Mouse (Mus musculus) macrophage (primary cell): ENCODE data around the gene Pde2a. TPM values are rescaled to one million over a fixed set of nuclear protein-coding genes. Genes with fewer than 3 reads are reported as not detected.
A peak's percentile ranks its signal among the peaks of the same experiment; 100 is the strongest.

Source experiments
- H3K27ac ChIP-seq: fragments of 350-480 bp; formaldehyde crosslinking; 2 replicates; pipeline ENCODE4 v1.9.0; 2021
- H3K36me3 ChIP-seq: fragments of 350-480 bp; formaldehyde crosslinking; 2 replicates; pipeline ENCODE4 v1.9.0; 2021; ENCODE audit errors: inconsistent target
- H3K4me3 ChIP-seq: fragments of 350-480 bp; formaldehyde crosslinking; 2 replicates; pipeline ENCODE4 v1.9.0; 2021; ENCODE audit errors: inconsistent target
- H3K79me2 ChIP-seq: fragments of 350-480 bp; formaldehyde crosslinking; 2 replicates; pipeline ENCODE4 v1.9.0; 2021; ENCODE audit errors: inconsistent target
- WGBS: methylation state at CpG from one replicate; pipeline ENCODE4 v1.1.7; 2026; ENCODE audit warnings: inconsistent platforms; ENCODE audit not compliant: missing documents; 5-methylcytosine and 5-hydroxymethylcytosine counted together
- polyA plus RNA-seq: library from polyadenylated mRNA; stranded (reverse); fragments of 250-400 nt; gene quantifications from 3 replicates; pipeline ENCODE4 v1.2.4, GENCODE M21; 2018; ENCODE audit warnings: inconsistent platforms

Pde2a gene
- polyA plus RNA-seq, 1 experiment from 2014 or later, result 6.1 TPM

DNA sequence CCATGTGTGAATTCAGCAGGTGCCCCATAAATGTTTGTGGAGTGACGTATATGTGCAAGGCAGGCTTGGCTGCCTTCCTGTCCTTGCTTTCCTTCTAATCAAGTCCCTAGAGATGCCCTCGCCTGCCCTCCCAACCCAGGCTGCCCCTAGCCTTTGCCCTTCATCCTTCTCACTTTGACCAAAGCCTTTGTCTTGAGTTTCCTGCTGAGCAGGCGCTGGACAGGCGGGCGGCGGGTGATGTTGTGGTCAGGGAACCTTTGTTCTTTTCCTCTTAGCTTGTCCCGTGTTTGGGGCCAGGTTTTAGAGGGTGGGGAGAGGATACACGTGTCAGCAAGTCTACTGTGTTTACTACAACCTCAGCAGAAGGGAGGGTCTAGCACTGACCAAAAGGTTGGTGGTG is 32.2 kb downstream of the Pde2a start:
- Histone ChIP-seq H3K4me3 (no peak overlapping the region), H3K79me2 (no peaks in the 10 kb centered on the region), H3K27ac (no peak overlapping the region), H3K36me3 (no peaks in the 10 kb centered on the region)
- WGBS, result 65% methylated on average over 8 of the region's 8 CpGs

- WGBS, result 3% methylated on average over 9 of the region's 9 CpGs
- H3K79me2 ChIP-seq, result no peaks in the 10 kb centered on the region
- no peaks in the 10 kb centered on the region for H3K36me3 ChIP-seq
- H3K4me3 ChIP-seq, result no peak overlapping the region
- H3K27ac ChIP-seq, result peak overlapping the region; percentile 33
Observed at GRCm38 (mm10) chr7:101454479-101454878, 33.0 kb downstream of the Pde2a start.

GRCm38 (mm10) chr7:101455141-101455540 is 33.6 kb downstream of the Pde2a start:
- WGBS, result 55% methylated on average over 6 of the region's 6 CpGs
- H3K36me3 ChIP-seq, result no peaks in the 10 kb centered on the region
- H3K27ac ChIP-seq, result peak overlapping the region; percentile 33
- H3K79me2 ChIP-seq, result no peaks in the 10 kb centered on the region
- no peak overlapping the region for H3K4me3 ChIP-seq

GRCm38 (mm10) chr7:101456318-101456717 is 34.8 kb downstream of the Pde2a start:
- H3K79me2 ChIP-seq, result no peaks in the 10 kb centered on the region
- 89% methylated on average over 4 of the region's 4 CpGs for WGBS
- H3K27ac ChIP-seq, result no peak overlapping the region
- no peaks in the 10 kb centered on the region for H3K36me3 ChIP-seq
- H3K4me3 ChIP-seq, result no peak overlapping the region

GRCm38 (mm10) chr7:101456789-101457188 is 35.3 kb downstream of the Pde2a start:
- no peak overlapping the region for H3K27ac ChIP-seq
- H3K4me3 ChIP-seq, result no peak overlapping the region
- H3K36me3 ChIP-seq, result no peaks in the 10 kb centered on the region
- 35% methylated on average over 5 of the region's 5 CpGs for WGBS
- H3K79me2 ChIP-seq, result no peaks in the 10 kb centered on the region

GRCm38 (mm10) chr7:101457283-101457682 is 35.8 kb downstream of the Pde2a start:
- no peak overlapping the region for H3K27ac ChIP-seq

GRCm38 (mm10) chr7:101457801-101458200 is 36.3 kb downstream of the Pde2a start:
- H3K27ac ChIP-seq, result no peak overlapping the region
- H3K36me3 ChIP-seq, result no peaks in the 10 kb centered on the region
- H3K4me3 ChIP-seq, result no peak overlapping the region
- no peaks in the 10 kb centered on the region for H3K79me2 ChIP-seq
- 42% methylated on average over 8 of the region's 8 CpGs for WGBS

More at GRCm38 (mm10) chr7:101457283-101457682, 35.8 kb downstream of the Pde2a start:
- H3K36me3 ChIP-seq, result no peaks in the 10 kb centered on the region
- no peaks in the 10 kb centered on the region for H3K79me2 ChIP-seq
- no peak overlapping the region for H3K4me3 ChIP-seq
- WGBS, result 83% methylated on average over 5 of the region's 5 CpGs

DNA sequence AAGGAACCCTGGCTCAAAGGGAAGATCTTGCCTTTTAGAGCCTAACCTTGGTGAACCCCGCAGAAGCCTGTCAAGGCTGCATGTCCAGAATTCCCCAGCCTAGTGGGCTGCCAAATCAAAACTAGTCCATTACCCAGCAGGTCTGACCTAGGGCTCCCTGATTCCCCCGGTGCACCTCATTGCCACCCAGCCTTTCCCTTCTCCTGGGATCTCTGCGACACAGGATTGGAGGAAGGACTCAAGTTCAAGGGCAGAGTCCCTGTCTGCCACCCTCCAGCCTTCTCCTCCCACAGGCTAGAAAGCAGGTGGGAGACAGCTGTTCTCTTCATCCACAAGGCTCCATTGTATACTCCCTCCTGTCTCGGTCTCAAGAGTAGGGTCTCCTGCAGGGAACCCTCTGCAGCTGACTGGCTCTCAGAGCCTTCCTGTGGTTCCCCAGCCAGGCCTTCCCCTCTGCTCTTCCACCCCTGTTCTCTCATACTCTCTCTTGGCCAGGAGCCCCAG is 36.8 kb downstream of the Pde2a start:
- Histone ChIP-seq H3K36me3 (no peaks in the 10 kb centered on the region), H3K79me2 (no peaks in the 10 kb centered on the region), H3K27ac (no peak overlapping the region), H3K4me3 (no peak overlapping the region)
- 98% methylated on average over 3 of the region's 4 CpGs for WGBS

GRCm38 (mm10) chr7:101459305-101459813 is 37.9 kb downstream of the Pde2a start:
- Histone ChIP-seq H3K27ac (no peak overlapping the region), H3K79me2 (no peaks in the 10 kb centered on the region), H3K36me3 (no peaks in the 10 kb centered on the region), H3K4me3 (no peak overlapping the region)
- 75% methylated on average over 9 of the region's 9 CpGs for WGBS

- Histone ChIP-seq H3K79me2 (no peaks in the 10 kb centered on the region), H3K4me3 (no peak overlapping the region), H3K27ac (no peak overlapping the region), H3K36me3 (no peaks in the 10 kb centered on the region)
- WGBS, result 81% methylated on average over 10 of the region's 10 CpGs
Observed at GRCm38 (mm10) chr7:101459923-101460607, 38.6 kb downstream of the Pde2a start.

DNA sequence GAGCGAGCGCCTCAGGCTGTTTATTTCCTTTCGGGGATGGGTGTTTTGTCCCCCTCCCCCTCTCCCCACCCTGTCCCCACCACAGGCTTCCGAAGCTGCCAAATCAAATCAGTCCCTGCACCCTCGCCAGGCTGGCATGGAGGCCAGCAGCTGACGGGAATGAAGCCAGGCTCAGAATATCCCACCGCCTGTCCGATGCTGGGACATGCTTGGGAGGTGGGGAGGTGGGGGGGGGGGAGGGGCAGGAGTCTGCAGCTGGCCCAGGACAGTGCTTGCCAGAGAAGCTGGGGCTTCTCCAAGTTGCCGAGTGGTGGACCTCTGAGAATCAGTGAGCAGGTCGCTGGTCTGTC is 39.1 kb downstream of the Pde2a start:
- no peak overlapping the region for H3K4me3 ChIP-seq
- no peak overlapping the region for H3K27ac ChIP-seq
- H3K79me2 ChIP-seq, result no peaks in the 10 kb centered on the region
- 81% methylated on average over 10 of the region's 10 CpGs for WGBS
- H3K36me3 ChIP-seq, result no peaks in the 10 kb centered on the region

GRCm38 (mm10) chr7:101461571-101461970 is 40.1 kb downstream of the Pde2a start:
- 85% methylated on average over 11 of the region's 11 CpGs for WGBS
- Histone ChIP-seq H3K27ac (no peak overlapping the region), H3K79me2 (no peaks in the 10 kb centered on the region), H3K36me3 (no peaks in the 10 kb centered on the region), H3K4me3 (no peak overlapping the region)

DNA sequence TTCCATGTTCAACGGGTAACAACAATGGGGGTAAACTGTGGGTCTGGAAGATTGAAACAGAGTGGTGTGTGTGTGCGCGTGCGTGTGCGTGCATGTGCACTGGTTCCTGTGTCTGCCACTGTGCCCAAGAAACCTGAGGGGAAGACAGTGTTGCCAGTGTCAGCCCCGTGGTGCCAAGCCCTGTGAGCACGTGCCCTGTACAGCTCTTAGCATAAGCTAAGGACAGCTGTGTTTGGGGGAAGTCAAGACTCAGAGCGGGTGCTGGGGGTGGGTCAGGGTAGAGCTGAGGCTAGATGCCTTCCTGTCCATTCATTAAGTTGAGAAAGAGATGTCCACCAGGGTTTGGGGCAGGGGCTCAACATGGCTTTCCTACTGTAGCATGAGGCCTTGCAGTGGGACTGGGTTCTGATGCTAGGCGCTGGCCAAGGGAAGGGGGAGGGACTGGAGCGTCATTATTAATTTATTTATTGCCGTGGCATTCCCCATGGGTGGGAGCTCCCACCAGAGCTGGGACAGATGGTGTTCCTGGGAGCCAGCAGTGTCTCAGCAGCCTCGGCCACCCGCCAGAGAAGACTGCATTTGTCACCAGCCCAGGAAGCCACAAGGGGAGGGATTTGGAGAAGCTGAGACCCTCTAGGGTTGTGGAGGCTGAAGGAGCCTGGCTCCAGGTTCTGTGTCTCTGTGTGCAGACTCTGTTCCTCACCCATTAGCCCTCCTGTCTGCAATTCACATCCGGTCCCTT is 41.0 kb downstream of the Pde2a start:
- Histone ChIP-seq H3K27ac (no peak overlapping the region), H3K36me3 (no peaks in the 10 kb centered on the region), H3K4me3 (no peak overlapping the region), H3K79me2 (no peaks in the 10 kb centered on the region)
- 66% methylated on average over 14 of the region's 14 CpGs for WGBS

- no peak overlapping the region for H3K4me3 ChIP-seq
- WGBS, result 90% methylated on average over 11 of the region's 11 CpGs
- H3K36me3 ChIP-seq, result no peaks in the 10 kb centered on the region
- no peak overlapping the region for H3K27ac ChIP-seq
- H3K79me2 ChIP-seq, result no peaks in the 10 kb centered on the region
Observed at GRCm38 (mm10) chr7:101463665-101464271, 42.3 kb downstream of the Pde2a start.

DNA sequence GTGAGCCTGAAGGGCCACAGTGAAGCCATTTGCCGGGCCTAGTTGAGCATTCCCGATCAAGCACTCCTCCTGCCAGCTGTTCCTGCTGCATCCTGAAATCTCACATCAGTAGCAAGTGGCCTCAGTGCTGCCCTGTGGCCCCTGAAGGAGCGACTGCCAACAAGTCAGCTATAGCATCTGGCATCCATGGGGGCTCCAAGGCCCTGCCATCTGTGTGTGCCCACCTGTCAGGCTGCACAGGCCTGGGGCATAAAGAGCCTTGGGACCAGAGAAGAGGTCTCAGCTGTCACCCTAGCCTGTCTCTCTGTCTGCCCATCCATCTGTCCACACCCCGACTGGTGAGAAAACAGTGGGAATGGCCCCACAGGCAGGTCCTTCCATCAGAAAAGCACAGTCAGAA is 43.4 kb downstream of the Pde2a start:
- Histone ChIP-seq H3K4me3 (no peak overlapping the region), H3K27ac (no peak overlapping the region), H3K79me2 (no peaks in the 10 kb centered on the region), H3K36me3 (no peaks in the 10 kb centered on the region)
- WGBS, result 90% methylated on average over 4 of the region's 4 CpGs
